Mouse (Mus musculus) megakaryocyte, embryonic 14.5 days (primary cell): ENCODE results near the gene Rps2. TPM values are rescaled to one million over a fixed set of nuclear protein-coding genes. Genes with fewer than 3 reads are reported as not detected.
"Not testable (repeated sequence)": the region's sequence is repeated elsewhere in the genome, so short reads cannot be mapped to it uniquely, and the experiment has no call there.

ENCODE experiments used
- H3K27me3 ChIP-seq: replicated peaks from 2 replicates; pipeline ENCODE3; 2012; ENCODE audit warnings: inconsistent platforms
- H3K36me3 ChIP-seq: replicated peaks from 2 replicates; pipeline ENCODE3; 2012; ENCODE audit warnings: low read length, inconsistent platforms, mixed read lengths
- H3K4me1 ChIP-seq: 2 replicates; pipeline ENCODE4 v1.6.1; 2012; ENCODE audit warnings: inconsistent platforms
- H3K4me3 ChIP-seq: replicated peaks from 2 replicates; pipeline ENCODE3; 2012; ENCODE audit warnings: moderate library complexity, mild to moderate bottlenecking, inconsistent platforms
- H3K9me3 ChIP-seq: 2 replicates; pipeline ENCODE4 v1.6.1; 2012; ENCODE audit warnings: inconsistent platforms
- FLI1 ChIP-seq: IDR thresholded peaks from 2 replicates; pipeline ENCODE4 v1.6.1; 2012; ENCODE audit warnings: low read length, inconsistent platforms, mixed read lengths
- GATA1 ChIP-seq: IDR thresholded peaks from 3 replicates; pipeline ENCODE4 v1.6.1; 2012; ENCODE audit warnings: mixed read lengths, low read length, inconsistent platforms, borderline replicate concordance
- polyA plus RNA-seq: library from polyadenylated mRNA; stranded (reverse); fragments of >175 nt; gene quantifications from 2 replicates; pipeline ENCODE4 v1.2.3, GENCODE M21; 2012; ENCODE audit warnings: low replicate concordance; ENCODE audit not compliant: insufficient read depth

Rps2 gene
- polyA plus RNA-seq, 1 experiment = 1,069 TPM

- TF ChIP-seq GATA1 (no peak), FLI1 (no peak)
- Histone ChIP-seq H3K9me3 (no peaks in the 10 kb centered on the region), H3K27me3 (no peaks in the 10 kb centered on the region), H3K36me3 (peaks cover 52% of the 10 kb centered on the region), H3K4me3 (no peak overlapping the region), H3K4me1 (peaks cover 35% of the 10 kb centered on the region)
Measured at GRCm38 (mm10) chr17:24699473-24699872, 18.4 kb upstream of the Rps2 start.

- H3K9me3 ChIP-seq = no peaks in the 10 kb centered on the region
- TF ChIP-seq GATA1 (no peak), FLI1 (no peak)
- H3K4me1 ChIP-seq = peaks cover 39% of the 10 kb centered on the region
- no peak overlapping the region for H3K4me3 ChIP-seq
- peaks cover 63% of the 10 kb centered on the region for H3K36me3 ChIP-seq
- H3K27me3 ChIP-seq = no peaks in the 10 kb centered on the region
Measured at GRCm38 (mm10) chr17:24701251-24701650, 16.7 kb upstream of the Rps2 start.

GRCm38 (mm10) chr17:24705821-24706220, 12.1 kb upstream of the Rps2 start:
- H3K36me3 ChIP-seq = peaks cover 43% of the 10 kb centered on the region
- no peak for TF ChIP-seq GATA1
- TF ChIP-seq FLI1 = no peak
- H3K4me3 ChIP-seq = no peak overlapping the region
- H3K4me1 ChIP-seq = peaks cover 26% of the 10 kb centered on the region
- H3K27me3 ChIP-seq = no peaks in the 10 kb centered on the region
- H3K9me3 ChIP-seq = no peaks in the 10 kb centered on the region

- H3K4me3 ChIP-seq = peak within 1 kb of the TSS; percentile 97
- H3K9me3 ChIP-seq = no peaks in the 10 kb centered on the region
- peaks cover 26% of the 10 kb centered on the region for H3K4me1 ChIP-seq
- H3K27me3 ChIP-seq = no peaks in the 10 kb centered on the region
- H3K36me3 ChIP-seq = peaks cover 29% of the 10 kb centered on the region
- TF ChIP-seq FLI1 (no peak), GATA1 (no peak)
Measured at GRCm38 (mm10) chr17:24706982-24707800, 10.7 kb upstream of the Rps2 start, which contains the start of gene Tbl3. Tbl3 (minus strand) TSS chr17:24707660.

GRCm38 (mm10) chr17:24707801-24708425, 10.0 kb upstream of the Rps2 start:
- TF ChIP-seq FLI1 (no peak), GATA1 (no peak)
- no peaks in the 10 kb centered on the region for H3K27me3 ChIP-seq

GRCm38 (mm10) chr17:24708646-24709045, 9.3 kb upstream of the Rps2 start:
- TF ChIP-seq FLI1 = no peak
- no peak for TF ChIP-seq GATA1
- Histone ChIP-seq H3K4me3 (peak overlapping the region; percentile 73), H3K9me3 (no peaks in the 10 kb centered on the region), H3K4me1 (peaks cover 26% of the 10 kb centered on the region), H3K36me3 (peaks cover 21% of the 10 kb centered on the region), H3K27me3 (no peaks in the 10 kb centered on the region)

More at GRCm38 (mm10) chr17:24707801-24708425, 10.0 kb upstream of the Rps2 start:
- Histone ChIP-seq H3K4me1 (peaks cover 26% of the 10 kb centered on the region), H3K4me3 (peak overlapping the region; percentile 97), H3K9me3 (no peaks in the 10 kb centered on the region), H3K36me3 (peaks cover 23% of the 10 kb centered on the region)

- TF ChIP-seq GATA1 = no peak
- TF ChIP-seq FLI1 = no peak
- H3K4me1 ChIP-seq = peaks cover 11% of the 10 kb centered on the region
- H3K4me3 ChIP-seq = no peak overlapping the region
- peaks cover 33% of the 10 kb centered on the region for H3K36me3 ChIP-seq
- H3K27me3 ChIP-seq = no peaks in the 10 kb centered on the region
- H3K9me3 ChIP-seq = no peaks in the 10 kb centered on the region
Measured at GRCm38 (mm10) chr17:24715556-24715955, 2.4 kb upstream of the Rps2 start.

GRCm38 (mm10) chr17:24716166-24716682, 1.7 kb upstream of the Rps2 start:
- Histone ChIP-seq H3K27me3 (no peaks in the 10 kb centered on the region), H3K36me3 (peaks cover 38% of the 10 kb centered on the region), H3K4me3 (peak overlapping the region; percentile 50), H3K4me1 (peaks cover 15% of the 10 kb centered on the region), H3K9me3 (no peaks in the 10 kb centered on the region)
- TF ChIP-seq FLI1 = no peak
- TF ChIP-seq GATA1 = no peak

- peaks cover 41% of the 10 kb centered on the region for H3K4me1 ChIP-seq
- peaks cover 52% of the 10 kb centered on the region for H3K36me3 ChIP-seq
- H3K9me3 ChIP-seq, H3K27me3 ChIP-seq: not testable (repeated sequence)
- H3K4me3 ChIP-seq = peak overlapping the region; percentile 70
Measured at GRCm38 (mm10) chr17:24718938-24719337, 1.0 kb downstream of the Rps2 start.
